Mouse (Mus musculus) liver (tissue): ENCODE measurements around the gene Cntnap5b.
A peak's percentile ranks its signal among the peaks of the same experiment; 100 is the strongest.
"Not testable (repeated sequence)": the region's sequence is repeated elsewhere in the genome, so short reads cannot be mapped to it uniquely, and the experiment has no call there.

ENCODE experiments used
- DNase-seq: peaks from one replicate; pipeline ENCODE4 v3.0.0-alpha.2; 2020; ENCODE audit warnings: mixed read lengths

Cntnap5b gene

DNA sequence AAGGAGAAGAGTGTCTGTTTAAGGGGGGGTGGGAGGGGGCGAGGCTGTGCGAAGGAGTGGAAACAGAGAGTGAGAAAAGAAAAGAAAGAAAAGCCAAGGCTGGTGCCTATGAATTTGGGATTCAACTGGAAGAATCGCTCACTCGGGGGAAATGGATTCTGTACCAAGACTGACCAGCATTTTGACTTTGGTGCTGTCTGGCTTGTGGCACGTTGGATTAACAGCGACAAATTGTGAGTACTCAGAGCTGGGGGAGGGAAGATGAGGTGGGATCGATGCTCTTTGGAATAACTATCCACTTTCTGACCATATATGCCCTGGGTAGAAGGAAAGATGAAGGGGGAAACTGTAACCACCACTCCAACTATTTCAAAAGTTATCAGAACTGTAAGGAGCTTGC lies at the start of gene Cntnap5b:
Gene Cntnap5b, plus strand, starts transcription at position 152 of the 400 bp plus-strand sequence.
- no peak for DNase-seq

DNA sequence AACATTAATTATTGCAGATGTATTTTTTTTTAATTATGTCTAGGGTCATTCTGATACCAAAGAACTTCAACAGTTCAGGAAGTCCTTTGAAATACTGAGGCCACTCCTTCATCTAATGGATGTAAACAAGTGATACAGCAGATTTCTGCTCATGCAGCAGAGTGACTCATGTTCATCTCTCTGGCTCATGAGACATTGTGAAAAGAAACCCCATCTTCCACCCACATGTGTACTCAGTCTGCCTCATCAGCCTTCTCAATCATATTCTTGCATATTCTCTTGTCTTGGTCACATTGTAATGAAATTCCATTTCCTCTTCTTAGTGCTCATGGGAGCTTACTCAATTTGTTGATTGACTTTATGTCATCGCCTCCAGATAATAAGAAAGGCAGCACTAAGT lies 12.6 kb upstream of the Cntnap5b start:
- no peak for DNase-seq

DNA sequence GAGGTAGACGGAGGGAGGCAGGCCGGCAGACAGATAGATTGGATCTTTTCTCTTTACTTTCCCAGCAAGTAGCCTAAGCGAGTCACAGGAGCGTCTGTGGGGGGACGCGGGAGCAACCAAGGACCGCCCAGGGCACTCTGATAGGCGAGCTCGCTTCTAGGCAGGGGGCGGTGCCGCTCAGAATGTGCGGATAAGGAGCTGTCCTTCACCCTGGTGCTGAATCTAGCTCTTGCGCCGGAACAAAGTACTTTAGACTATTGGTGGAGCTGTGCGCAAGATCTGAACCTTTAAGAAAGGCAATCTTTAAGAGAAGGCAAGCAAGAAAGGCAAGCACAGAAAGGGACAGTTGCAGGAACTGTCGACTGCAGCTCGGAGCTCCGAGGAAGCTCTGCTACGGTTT lies 382 bp upstream of the Cntnap5b start:
- DNase-seq = peak; percentile 62

DNA sequence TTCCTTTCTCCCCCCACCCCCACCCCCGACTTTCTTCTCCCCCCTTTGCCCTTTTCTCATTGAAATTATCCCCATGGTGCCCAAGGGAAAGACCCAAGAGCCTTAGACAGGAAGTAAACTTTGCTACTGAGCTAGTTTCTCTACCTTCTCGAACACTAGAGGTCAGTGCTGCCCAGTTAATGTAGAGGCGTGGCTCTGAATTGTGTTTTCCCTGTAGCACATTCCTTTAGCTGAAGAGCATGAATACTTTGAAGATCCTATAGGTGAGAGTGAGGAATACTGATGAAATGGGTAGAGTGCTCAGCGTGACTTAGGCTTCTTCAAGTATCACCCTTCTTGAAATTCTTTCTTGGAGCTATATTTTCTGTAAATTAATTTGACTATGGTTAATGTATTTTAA lies 1.6 kb downstream of the Cntnap5b start:
- no peak for DNase-seq

DNA sequence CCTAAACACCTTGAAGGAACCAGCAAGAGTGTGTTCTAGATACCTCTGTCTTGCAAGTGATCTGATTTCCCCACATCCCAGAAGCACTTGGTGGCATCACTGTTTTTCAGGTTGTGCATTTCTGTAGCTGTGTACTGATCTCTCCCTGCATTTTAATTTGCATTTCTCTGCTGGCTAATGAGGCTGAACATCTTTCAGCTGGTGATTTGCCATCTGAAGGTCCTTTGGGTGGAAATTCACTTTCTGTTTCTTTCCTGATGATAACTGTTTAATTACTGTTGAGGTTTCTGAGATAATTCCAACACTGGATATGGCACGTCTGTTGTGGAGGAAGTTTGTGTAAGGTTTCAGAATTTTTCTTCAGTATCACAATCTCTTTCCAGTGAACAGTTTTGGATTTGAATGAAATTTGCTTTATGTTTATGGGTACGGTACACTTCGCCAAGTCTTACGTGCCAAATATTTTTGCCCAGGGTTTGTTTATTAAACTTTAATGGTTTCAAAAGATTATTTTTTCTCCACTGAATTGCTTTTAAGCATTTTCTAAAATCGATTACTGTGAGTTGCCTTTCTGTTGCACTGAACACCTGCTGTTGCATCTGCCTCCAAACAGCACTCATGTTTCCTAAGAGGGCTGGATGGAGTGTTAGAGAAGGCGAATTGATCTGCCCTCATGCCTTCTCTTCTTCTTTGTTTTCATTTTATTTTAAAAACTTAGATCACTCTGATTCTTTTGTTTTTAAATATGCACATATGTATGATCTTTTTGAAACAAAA lies 41.0 kb downstream of the Cntnap5b start:
- no peak for DNase-seq

DNA sequence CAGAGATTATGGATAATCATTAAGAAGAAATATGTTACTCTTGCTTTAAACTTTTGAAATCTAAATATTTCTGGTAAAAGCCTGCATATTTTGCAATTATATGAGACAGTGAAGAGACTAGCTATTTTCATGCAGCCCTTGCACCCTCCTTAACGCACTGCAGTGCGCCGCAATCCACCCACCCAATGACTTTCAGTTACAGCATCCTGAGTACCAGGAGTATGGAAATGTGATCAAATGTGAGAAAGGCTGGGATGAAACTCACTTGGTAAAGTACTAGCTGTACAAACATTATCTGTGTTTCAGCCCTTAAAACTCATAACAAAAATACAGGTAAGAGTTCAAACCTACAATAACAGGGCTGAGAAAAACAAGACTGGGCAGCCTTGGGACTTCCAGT lies 99.8 kb downstream of the Cntnap5b start:
- no peak for DNase-seq

DNA sequence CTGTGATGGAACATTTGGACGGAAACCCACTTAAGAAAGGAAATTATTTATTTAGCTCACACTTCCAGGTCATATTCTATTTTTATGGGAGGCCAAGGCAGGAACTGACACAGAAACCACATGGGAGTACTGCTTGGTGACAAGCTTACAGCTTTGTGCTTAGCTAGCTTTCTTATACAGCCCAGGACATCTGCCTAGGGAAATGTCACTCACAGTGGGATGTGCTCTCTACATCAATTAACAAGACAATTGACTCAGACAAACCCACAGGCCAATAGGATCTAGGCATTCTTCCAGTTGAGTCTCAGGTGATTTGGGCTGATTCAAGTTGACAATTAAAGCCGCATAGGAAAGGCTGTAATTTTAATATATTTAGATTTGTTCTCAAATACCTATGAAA lies 135.2 kb downstream of the Cntnap5b start:
- no peak for DNase-seq

DNA sequence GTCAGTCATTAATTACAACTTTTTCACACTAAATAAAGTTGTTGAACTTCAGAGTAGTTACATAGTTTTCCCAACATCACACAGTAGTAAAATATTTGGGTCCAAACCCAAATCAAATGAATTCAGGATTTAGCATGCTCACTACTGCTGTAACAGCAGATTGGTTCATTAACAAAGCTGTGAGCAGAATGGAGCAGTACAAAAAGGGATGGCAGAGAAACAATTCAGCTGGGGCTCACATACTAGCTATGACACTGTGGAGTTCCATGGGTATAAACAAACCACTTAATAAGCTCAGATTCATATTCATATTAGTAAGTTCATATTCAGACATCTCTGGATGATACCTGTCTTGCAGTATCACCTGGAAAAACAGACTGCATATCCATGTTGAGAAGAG lies 170.9 kb downstream of the Cntnap5b start:
- no peak for DNase-seq

DNA sequence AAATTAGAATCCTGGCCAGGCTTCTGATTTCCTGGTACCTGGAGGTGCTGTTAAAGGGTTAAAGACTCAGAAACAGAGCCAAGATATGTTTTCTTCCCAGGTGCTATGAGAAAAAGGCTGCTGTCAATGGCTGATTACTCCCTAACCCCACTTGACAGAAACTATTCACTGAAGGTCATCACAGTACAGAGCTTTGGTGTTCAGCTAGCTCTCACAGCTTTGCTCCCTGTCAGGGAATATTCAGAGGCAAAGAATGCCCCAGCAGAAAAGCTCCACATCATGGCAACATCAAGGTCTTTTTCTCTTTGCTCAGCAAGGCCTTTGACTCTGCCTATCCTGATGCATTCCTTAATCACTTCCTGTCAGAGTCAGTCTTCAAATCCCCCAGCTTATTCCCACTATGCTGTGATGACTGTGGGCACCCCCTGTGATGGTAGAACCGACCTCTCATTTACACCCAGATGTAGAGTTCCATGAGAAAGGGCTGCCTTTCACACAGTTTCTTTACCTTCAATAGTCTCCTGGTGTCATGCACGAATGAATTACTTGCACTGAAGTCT lies 186.9 kb downstream of the Cntnap5b start:
- DNase-seq = no peak

DNA sequence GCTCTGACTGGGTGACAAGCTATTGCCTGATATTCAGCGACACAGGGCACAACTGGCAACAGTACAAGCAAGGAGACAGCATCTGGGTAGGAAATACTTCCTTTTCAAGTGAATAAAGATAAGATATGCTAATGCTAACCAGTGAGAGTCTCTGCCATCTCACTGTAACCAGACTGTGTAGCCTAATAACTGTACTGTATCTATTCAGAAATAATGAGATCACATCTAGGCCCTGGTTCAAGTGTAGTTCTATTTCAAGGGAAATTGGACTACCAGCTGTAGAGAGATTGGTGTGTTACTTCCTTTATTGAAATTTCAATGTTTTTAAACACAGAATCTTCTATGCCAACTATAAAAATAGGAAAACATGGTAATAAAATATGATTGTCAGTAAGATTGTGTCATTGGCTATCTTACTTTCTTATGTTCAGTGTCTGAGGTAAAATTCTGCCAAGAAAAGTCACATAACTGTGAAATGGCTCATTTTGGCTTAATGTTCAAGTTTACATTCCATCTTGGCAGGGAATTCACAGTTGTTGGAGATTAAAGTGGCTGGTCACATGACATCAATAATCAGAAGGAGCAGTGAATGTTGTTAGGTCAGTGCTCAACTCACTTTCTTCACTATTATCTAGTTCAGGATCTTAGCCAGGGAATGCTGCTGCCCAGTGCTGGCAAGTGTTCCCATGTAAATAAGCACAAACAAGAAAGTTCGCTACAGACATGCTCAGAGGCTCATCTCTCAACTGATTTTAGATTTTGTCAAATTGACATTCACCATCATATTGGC lies 194.9 kb downstream of the Cntnap5b start:
- DNase-seq = no peak

DNA sequence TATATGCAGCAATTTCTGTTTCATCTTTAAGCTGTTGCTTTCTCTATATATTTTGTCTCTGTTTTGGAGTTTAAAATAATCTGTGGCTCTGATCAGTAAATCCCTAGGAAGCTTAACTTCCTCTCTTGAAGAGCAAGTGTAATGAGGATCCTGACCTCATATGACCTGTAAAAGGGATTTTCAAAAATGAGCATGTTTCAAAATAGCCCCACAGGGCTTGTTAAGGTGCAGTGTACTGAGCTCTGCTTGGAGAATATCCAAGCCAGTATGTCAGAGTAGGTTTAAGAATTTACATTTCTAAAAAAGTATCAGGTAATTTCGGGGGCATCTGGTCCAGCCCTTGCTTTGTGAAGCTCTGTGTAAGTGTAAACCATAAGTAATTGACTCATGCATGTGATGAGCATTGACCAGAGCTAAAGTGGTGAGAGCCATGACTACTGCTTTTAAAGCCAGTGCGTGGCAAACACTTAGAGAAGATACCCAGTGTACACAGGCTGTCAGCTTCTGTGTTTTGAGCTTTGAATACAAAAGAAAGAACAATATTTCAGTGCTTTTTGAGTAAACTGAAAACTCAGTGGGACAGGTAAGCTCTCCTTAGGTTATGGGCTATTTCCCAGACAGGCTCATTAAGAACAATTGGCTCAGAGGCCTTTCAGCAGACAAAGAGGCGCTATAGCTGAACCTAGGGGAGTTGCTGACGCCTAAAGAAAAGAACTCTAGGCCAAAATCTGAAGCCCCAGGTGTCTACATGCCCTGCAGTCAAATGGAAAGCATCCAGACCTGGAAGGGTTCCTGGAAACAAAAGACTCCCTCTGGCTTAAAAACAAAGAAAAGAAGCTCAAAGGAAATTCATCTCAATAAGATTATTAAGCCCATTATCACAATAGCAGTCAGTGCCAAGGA lies 197.9 kb downstream of the Cntnap5b start:
- DNase-seq = no peak

DNA sequence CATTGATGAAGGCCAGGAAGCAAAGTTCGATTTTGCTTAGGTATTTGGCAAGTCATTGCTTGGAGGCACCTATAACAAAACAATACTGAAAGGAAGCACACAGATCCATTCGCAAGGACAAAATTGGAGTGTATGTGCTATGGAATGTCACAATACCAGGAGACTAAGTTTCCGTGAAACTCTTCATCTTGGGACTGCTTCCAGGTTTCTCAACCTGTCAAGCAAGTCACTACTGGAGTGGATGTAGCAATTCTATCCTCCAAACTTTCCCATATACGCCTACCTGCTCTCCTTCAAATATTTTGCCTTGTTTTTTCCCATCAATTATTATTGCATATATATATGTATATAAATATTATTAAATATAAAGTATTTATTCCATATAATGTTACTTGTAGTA lies 228.7 kb downstream of the Cntnap5b start:
- DNase-seq = not testable (repeated sequence)

DNA sequence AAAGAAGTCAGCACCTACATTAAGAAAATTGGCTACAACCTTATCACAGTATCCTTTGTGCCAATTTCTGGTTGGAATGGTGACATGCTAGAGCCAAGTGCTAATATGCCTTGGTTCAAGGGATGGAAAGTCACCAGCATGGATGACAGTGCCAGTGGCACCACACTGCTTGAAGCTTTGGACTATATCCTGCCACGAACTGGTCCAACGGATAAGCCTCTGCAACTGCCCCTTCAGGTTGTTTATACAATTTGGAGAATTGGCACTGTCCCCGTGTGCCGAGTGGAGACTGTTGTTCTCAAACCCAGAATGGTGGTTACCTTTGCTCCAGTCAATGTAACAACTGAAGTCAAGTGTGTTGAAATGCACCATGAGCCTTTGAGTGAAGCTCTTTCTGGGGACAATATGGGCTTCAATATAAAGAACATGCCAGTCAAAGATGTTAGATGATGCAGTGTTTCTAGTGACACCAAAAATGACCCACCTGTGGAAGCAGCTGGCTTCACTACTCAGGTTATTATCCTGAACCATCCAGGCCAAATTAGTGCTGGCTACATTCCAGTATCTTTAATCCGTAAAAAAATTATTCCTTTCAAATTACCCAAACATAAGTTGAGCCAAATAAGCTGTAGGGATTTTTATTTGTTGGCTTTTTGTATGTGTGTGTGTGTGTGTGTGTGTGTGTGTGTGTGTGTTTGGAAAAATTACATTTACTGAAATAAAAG lies 233.6 kb downstream of the Cntnap5b start:
- no peak for DNase-seq

DNA sequence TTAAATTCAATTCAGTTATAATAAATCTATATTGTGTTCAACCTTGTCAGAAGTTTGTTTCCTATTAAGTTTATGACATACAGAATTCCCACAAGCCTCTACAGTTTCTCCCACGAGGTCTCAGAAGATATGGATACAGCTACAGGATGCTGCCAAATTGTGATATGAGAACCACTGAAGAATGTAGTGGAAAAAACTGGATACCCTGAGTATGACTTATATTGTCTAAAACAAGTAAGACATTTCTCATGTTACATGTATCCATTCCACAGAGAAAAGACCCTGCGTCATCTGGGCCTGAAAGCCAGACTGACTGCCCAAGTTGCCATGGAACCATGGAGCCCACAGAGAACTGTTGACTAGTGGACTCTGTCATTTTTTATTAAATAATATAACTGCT lies 269.2 kb downstream of the Cntnap5b start:
- DNase-seq = no peak

DNA sequence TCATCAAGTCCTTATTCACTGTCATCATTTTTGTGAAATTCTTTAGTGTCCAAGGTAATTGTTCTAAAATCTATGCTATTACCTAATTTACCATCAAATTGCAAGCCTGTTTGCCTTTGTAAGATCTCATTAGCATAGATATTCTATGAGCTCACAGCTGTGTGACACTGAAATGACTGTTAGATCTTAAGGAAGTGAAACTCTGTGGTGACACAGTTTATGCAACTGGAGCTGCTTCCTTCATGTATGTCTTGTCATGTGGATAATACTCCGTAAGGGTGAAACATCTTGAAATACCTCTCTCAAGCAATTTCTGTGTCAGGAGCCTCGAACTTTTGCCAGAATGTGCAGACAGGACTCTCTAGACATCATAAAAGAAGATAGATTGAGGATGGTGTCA lies 307.2 kb downstream of the Cntnap5b start:
- no peak for DNase-seq

DNA sequence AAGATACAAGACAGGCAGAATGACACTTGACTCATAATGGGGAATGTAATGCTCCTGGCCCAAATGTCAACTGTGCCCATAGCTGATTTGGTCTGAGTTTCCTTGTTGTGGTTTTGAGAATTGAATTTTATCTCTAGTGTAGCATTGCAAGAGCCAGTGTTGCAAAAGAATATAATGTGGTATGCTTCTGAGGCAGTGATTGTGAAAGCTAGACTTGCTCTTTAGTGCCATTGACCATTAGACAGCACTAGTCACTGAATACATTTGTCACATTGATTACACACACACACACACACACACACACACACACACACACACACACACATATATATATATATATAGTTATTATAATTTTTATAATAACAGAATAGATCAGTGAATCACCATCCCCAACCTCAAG lies 328.0 kb downstream of the Cntnap5b start:
- DNase-seq = no peak

DNA sequence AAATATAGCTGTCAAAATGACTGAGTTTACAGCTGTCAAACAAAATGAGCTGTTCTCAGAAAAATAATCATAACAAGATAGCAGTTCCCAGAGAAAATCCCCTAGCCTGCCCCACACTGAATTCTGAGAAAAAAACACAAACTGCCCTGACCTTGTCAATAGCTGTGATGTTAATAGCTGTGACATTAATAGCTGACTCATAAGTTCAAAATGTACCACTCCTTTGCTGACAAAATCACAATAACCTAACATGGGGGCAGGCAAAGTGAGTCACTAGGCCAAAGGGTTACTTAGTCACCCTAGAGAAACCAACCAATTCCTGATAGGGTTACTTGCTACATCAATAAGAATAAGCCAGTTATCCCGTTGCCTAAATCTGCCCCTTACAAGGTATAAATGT lies 328.5 kb downstream of the Cntnap5b start:
- DNase-seq = no peak

DNA sequence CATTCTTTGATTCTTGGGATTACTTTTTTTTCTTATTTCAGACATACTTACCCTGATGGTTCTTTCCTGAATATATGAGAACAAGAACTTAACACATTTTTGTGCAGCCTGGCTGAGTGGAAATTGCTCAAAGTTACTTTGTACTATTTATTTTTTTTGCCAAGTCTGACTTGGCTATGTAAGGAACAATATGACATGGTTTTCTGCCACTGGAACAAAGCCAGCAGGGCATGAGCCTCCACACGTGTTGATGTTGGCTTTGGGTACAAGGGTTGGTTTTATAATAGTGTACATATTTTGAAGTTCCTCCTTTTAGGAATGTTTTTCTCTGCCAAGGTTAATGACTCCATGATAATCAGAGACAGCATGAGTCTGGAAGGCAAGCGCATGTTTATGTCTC lies 331.8 kb downstream of the Cntnap5b start:
- no peak for DNase-seq

DNA sequence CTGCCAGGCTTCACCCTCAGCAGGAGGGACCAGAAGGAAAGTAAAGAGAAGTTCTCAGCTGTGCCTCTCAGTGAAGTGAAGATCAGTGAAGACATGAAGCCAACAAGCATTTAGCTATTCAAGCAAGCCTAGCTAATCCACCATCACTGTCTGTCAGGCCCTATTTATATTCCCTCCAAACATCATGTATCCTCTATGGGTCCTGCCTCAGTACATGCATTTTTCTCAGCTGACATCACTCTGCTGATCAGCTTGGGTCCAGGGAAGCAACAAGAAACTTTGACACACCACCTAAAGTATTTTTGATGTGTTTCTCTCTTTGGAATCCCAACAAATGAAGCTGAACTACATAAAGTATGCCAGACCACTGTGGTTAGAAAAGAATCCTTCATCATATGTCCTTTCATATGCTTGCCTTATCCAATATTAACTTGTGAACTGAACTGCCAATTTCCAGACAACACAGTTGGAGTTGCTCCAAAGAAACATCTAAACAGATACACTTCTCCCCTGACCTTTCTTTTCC lies 349.9 kb downstream of the Cntnap5b start:
- DNase-seq = no peak

DNA sequence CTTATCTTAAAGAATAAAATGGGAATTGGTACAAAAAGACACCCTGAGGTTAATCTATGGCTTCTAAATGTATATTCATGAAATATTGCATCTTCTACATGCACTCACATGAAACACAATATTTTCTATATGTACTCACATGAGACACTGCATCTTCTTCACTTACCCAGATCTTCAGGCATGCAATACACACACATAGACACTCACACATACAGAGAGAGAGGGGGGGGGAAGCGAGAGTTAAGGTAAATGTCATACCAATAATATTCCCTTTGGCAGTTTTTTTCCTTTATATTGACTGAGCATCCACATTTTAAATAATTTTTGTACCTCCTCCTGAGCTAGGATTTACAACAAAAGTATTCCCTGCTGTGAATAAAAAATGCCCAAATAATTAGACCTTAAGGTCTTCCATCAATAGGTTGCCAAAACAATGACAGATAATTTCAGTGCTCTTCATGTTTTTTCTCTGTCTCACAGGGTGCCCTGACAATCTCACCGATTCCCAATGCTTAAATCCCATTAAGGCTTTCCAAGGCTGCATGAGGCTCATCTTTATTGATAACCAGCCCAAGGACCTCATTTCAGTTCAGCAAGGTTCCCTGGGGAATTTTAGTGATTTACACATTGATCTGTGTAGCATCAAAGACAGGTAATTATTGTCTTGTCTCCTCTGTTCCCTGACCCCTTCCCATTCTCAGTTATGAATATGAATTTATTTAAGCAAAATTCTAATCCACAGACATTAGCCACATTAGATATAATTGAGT lies 391.2 kb downstream of the Cntnap5b start:
- DNase-seq = no peak

DNA sequence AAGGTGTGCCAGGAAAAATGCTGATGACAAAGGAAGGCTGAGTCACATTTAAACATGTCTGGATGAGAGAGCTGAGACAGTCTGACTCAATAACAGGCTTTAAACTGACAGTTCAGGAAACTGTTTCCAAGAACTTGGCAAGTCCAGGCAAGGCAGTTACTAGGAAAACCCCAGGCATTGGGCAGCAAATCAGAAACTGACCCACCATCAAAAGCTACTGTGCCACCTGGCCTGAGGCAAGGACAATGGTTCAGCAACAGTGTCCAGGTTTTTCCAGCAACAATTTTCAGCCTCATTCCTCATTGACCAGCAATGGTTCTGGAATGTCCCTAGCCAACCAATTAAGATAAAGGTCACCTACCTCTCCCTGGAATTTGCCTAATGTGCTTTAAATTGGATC lies 399.0 kb downstream of the Cntnap5b start:
- no peak for DNase-seq
